Mouse (Mus musculus): ENCODE data around the gene Slc2a8.

Gene Slc2a8

DNA sequence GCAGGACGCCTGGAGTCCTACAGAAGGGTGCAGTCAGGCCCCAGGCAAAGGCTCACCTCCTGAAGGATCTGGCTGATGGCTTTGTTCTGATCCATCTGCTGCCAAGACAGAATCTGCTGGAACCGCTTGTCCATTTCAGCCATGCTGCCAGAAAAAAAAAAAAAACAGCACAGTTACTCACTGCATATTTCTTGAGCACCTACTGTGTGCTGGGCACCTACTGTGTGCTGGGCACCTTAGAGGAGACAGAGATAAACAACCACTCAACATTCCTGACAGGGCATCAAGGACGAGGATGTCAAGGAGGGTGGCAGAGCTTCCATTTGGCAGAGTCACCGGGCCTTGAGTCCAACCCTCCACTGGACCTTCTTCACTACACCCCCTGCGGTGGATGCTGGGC is 43.1 kb downstream of the Slc2a8 start:
- DNase-seq (ENCODE audit: extremely low read depth, low read depth, low spot score), result no peak

DNA sequence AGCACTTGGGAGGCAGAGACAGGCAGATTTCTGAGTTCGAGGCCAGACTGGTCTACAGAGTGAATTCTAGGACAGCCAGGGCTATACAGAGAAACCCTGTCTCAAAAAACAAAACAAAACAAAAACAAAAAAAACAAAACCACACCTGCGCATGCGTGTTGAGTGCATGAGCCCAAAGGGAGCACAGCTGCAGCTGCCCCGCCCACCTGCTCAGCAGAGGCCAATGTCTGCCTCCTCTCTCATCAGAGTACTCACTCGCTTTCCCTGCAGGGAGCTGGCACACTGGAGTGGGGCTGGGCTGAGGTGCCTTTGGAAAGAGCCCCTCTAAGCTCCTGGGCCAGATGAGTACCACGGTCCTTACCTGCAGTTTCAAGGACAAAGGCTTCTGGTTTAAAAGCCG is 50.2 kb downstream of the Slc2a8 start:
- DNase-seq (ENCODE audit: extremely low read depth, low read depth, low spot score), result no peak

DNA sequence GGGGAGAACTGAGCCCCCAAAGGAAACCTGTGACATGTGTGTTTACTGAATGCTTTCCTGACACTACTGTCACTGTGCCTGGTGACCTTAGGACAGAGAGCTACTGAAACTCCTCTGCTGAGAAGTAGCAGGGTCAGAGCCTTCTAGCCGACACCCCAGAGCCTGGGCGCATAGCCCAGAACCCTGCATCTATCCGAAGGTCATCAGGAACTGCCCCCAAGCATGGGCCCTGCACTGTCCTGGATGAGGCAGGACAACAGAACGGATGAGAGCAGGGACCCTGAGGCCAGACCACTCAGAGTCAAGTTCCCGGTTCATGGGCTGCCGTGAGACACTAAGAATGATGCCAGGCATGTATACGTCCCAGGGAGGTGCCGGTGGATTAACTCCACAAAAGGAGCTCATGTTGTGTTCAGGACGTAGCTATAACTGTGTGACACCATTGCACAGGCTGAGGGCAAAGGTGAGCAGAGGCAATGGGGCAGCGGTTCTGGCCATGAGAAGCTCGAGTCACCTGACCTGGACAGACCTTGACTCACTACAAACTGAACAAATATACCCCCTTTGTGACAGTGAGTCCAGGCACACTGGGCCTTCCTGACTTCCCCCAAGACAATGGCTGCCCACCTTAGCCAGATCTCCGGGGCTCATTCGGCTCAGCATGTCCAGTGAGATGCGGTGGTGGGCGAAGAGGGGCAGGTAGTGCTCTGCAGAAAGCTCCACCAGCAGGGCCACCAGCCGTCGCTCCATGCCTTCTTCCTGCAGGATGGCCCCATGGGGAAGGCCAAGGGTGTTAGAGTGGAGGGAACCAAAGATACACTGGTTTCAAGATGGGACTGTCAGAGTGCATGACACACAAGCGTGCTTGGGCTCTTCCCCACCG is 52.7 kb downstream of the Slc2a8 start:
- DNase-seq (ENCODE audit: extremely low read depth, low read depth, low spot score), result no peak

DNA sequence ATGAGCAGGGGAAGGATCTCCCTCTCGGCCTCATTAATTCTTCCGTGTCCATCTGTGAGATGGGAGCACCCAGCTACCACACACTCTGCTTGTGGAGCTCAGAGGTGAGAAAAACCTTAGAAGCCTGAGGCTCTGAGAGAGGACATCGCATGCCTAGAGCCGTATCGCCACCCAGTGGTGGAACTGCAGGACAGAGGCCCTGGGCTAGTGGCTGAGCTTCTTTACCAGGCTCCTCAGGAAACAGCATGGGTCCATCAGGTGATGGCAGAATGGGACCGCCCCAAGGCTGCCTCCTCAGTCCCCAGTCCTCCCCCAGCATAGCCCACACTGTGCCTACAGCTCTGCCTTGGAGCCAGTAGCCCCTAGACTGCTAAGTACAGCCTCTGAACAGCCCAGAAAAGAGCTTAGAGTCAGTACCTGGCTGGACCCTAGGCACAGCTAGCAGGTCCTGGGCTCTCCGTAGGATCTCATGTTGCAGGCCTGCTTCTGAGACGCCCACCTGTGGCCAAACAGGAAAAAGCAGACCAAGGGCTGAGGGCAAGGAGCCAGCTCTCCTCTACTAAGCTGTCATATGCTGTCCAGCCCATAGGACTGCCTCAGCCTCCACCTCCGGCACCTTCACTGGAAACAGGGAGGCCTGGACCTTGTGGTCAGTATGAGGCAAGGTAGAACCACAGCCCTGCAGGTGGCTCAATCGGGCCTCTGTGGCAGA is 53.5 kb downstream of the Slc2a8 start:
- no peak for DNase-seq (ENCODE audit: extremely low read depth, low read depth, low spot score)

- peak; percentile 78 for DNase-seq (ENCODE audit: extremely low read depth, low read depth, low spot score)
Measured at GRCm38 (mm10) chr2:32927624-32928234, 54.2 kb downstream of the Slc2a8 start.

GRCm38 (mm10) chr2:32926330-32927075 is 55.4 kb downstream of the Slc2a8 start:
- DNase-seq (ENCODE audit: extremely low read depth, low read depth, low spot score), result no peak

- DNase-seq (ENCODE audit: extremely low read depth, low read depth, low spot score), result no peak
Measured at GRCm38 (mm10) chr2:32924306-32924844, 57.5 kb downstream of the Slc2a8 start.

DNA sequence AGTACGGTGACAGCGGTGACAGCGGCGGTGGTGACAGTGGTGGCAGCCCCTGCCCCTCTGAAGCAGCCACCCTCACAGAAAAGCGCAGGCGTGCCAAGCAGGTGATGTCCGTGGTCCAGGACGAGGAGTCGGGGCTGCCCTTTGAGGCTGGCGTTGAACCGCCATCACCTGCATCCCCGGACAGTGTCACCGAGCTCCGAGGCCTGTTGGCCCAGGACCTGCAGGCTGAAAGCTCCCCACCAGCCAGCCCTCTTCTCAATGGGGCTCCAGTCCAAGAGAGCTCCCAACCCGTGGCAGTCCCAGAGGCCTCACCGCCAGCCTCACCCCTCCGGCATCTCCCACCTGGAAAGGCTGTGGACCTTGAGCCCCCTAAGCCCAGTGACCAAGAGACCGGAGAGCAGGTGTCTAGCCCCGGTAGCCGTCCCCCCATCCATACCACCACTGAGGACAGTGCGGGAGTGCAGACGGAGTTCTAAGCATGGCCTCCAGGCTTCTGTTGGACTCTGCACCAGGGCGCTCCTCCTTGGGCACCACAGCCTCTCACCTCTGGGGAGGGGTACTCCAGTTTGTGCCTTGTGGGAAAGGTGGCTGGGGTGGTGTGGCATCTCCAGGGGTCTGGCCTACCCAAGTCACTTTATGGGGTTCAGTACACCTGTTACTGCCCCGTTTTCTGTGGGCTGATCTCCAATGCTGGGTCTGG is 58.2 kb downstream of the Slc2a8 start:
- no peak for DNase-seq (ENCODE audit: extremely low read depth, low read depth, low spot score)

Measured in fat pad, adult 2 months (tissue).